Mouse (Mus musculus): ENCODE data around the gene Epha2.

- TF ChIP-seq CTCF (IDR thresholded peaks at IDR 0.05; ENCODE audit: control insufficient read depth, insufficient read depth, low read length) (no peak), POLR2A (IDR thresholded peaks at IDR 0.05; ENCODE audit: borderline replicate concordance, control insufficient read depth, low read depth, low read length) (no peak)
Observed at GRCm38 (mm10) chr4:141291571-141292375, 9.3 kb upstream of the Epha2 start.
